Mouse (Mus musculus) kidney, postnatal 0 days (tissue): Measurements from ENCODE around the gene Naa10. TPM values are rescaled to one million over a fixed set of nuclear protein-coding genes. Genes with fewer than 3 reads are reported as not detected.

ENCODE experiments used
- ATAC-seq: fragments of 200-750 bp; cut with Nextera tagmentation; replicated peaks from 2 replicates; pipeline ENCODE4 v1.8.0; 2017; ENCODE audit warnings: low read depth, moderate number of reproducible peaks, moderate TSS enrichment, moderate library complexity; ENCODE audit not compliant: low FRiP score
- DNase-seq: peaks from one replicate; pipeline ENCODE4 v3.0.0-alpha.2; 2016; ENCODE audit warnings: low spot score
- H3K27ac ChIP-seq: fragments of 300-500 bp; sonication (generic); 2 replicates; pipeline ENCODE4 v1.5.1; 2014; ENCODE audit warnings: mild to moderate bottlenecking
- H3K27me3 ChIP-seq: fragments of 300-500 bp; sonication (generic); 2 replicates; pipeline ENCODE4 v1.6.1; 2014; ENCODE audit warnings: low read length, mixed read lengths; ENCODE audit not compliant: insufficient read depth
- H3K36me3 ChIP-seq: fragments of 300-500 bp; sonication (generic); 2 replicates; pipeline ENCODE4 v1.6.1; 2014; ENCODE audit warnings: low read length, mixed read lengths; ENCODE audit not compliant: insufficient read depth
- H3K4me1 ChIP-seq: fragments of 300-500 bp; sonication (generic); replicated peaks from 2 replicates; pipeline ENCODE4 v1.6.1; 2014; ENCODE audit warnings: antibody characterized with exemption, low read length, mixed read lengths; ENCODE audit not compliant: insufficient read depth
- H3K4me2 ChIP-seq: fragments of 300-500 bp; sonication (generic); 2 replicates; pipeline ENCODE4 v1.6.1; 2014; ENCODE audit warnings: mild to moderate bottlenecking, low read length, moderate library complexity, mixed read lengths
- H3K4me3 ChIP-seq: fragments of 300-500 bp; sonication (generic); replicated peaks from 2 replicates; pipeline ENCODE4 v1.5.1; 2014; ENCODE audit warnings: low read depth, low read length
- H3K9ac ChIP-seq: fragments of 300-500 bp; sonication (generic); 2 replicates; pipeline ENCODE4 v1.6.1; 2014; ENCODE audit warnings: low read depth, low read length
- H3K9me3 ChIP-seq: fragments of 300-500 bp; sonication (generic); replicated peaks from 2 replicates; pipeline ENCODE4 v1.6.1; 2016; ENCODE audit warnings: low read length, inconsistent platforms, mixed read lengths
- CTCF ChIP-seq: IDR thresholded peaks from 2 replicates; pipeline ENCODE4 v1.5.1; 2016; ENCODE audit warnings: antibody characterized with exemption, low read depth, mild to moderate bottlenecking, moderate library complexity
- WGBS: fragments of 180-500 bp; shearing (Covaris S2); extraction: QIAGEN DNeasy Blood & Tissue Kit; methylation state at CpG from one replicate; pipeline ENCODE4 v1.1.7; 2014; 5-methylcytosine and 5-hydroxymethylcytosine counted together
- polyA plus RNA-seq: library from polyadenylated mRNA; unstranded; fragments of >200 nt; fragmentation: Nextera tagmentation; extraction: Ambion mirVana; gene quantifications from 2 replicates; pipeline ENCODE4 v1.2.1, GENCODE M21; 2015

The Naa10 gene
- polyA plus RNA-seq, 1 experiment from 2014 or later: 119 TPM

DNA sequence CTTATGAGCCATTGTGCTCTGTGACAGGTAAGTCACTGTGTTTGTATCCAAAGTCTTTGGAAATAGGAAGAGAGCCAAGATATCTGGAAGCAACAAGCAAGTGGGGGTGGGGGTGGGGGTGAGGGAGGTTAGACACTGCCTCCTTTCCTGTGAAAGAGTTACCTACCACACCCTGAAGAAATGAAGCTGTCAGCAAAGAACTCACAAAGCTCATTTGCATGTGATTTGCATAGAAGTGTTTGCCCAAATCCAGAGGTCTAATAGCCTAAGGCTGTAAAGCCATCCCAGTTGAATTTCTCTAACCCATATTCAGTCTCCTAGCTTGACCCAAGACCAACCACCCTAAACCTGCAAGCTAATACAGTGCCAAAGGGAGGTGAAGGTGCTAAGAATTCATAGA lies 11.3 kb downstream of the Naa10 start:
- Histone ChIP-seq H3K27ac (no peak overlapping the region), H3K9ac (no peak overlapping the region), H3K27me3 (no peaks in the 10 kb centered on the region), H3K4me2 (no peak overlapping the region), H3K4me1 (no peaks in the 10 kb centered on the region), H3K9me3 (no peaks in the 10 kb centered on the region), H3K36me3 (no peaks in the 10 kb centered on the region), H3K4me3 (no peak overlapping the region)
- no peak for ATAC-seq
- no peak for DNase-seq
- no peak for TF ChIP-seq CTCF

- H3K9ac ChIP-seq: no peak overlapping the region
- no peak overlapping the region for H3K4me2 ChIP-seq
- H3K36me3 ChIP-seq: no peaks in the 10 kb centered on the region
- ATAC-seq (no peak), DNase-seq (no peak)
- no peak overlapping the region for H3K4me3 ChIP-seq
- 86% methylated on average over 1 of the region's 1 CpGs for WGBS
- no peaks in the 10 kb centered on the region for H3K27me3 ChIP-seq
- H3K27ac ChIP-seq: no peak overlapping the region
- no peak for TF ChIP-seq CTCF
- H3K4me1 ChIP-seq: no peaks in the 10 kb centered on the region
- no peaks in the 10 kb centered on the region for H3K9me3 ChIP-seq
Observed at GRCm38 (mm10) chrX:73910049-73910448, 11.7 kb downstream of the Naa10 start.

DNA sequence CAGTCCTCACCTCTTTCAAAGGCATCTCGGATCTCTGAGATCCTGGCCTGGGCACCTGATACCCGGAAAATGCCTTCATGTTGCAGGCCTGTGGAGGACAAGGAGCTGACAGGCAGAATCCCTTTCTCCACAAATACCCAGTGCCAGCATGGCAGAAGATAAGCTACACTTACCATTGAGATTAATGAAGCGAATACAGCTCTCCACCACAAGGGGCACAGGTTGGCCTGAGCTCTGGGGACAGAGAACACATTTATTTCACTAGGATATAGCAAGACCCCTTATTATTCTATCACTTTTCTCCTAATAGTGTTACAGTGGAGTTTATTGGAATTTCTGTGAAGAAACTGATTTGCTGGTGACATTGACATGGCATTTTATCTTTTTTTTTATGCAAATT lies 23.8 kb downstream of the Naa10 start:
- Histone ChIP-seq H3K27me3 (no peaks in the 10 kb centered on the region), H3K4me1 (no peaks in the 10 kb centered on the region), H3K9me3 (no peaks in the 10 kb centered on the region), H3K4me2 (no peak overlapping the region), H3K9ac (no peak overlapping the region), H3K36me3 (no peaks in the 10 kb centered on the region), H3K4me3 (no peak overlapping the region), H3K27ac (no peak overlapping the region)
- DNase-seq: peak; percentile 11
- no peak for ATAC-seq
- TF ChIP-seq CTCF: peak; percentile 46
- WGBS: 74% methylated on average over 3 of the region's 3 CpGs

GRCm38 (mm10) chrX:73895719-73896118 lies 26.0 kb downstream of the Naa10 start, which contains the start of gene L1cam:
TSS of gene L1cam (minus strand) at chrX:73896105.
- Histone ChIP-seq H3K27me3 (no peaks in the 10 kb centered on the region), H3K4me2 (no peak within 1 kb of the TSS), H3K9ac (no peak within 1 kb of the TSS), H3K9me3 (no peaks in the 10 kb centered on the region), H3K4me1 (no peaks in the 10 kb centered on the region), H3K36me3 (no peaks in the 10 kb centered on the region), H3K27ac (no peak within 1 kb of the TSS), H3K4me3 (no peak within 1 kb of the TSS)
- ATAC-seq (no peak), DNase-seq (peak; percentile 45)
- WGBS: 20% methylated on average over 2 of the region's 2 CpGs
- TF ChIP-seq CTCF: peak; percentile 64

DNA sequence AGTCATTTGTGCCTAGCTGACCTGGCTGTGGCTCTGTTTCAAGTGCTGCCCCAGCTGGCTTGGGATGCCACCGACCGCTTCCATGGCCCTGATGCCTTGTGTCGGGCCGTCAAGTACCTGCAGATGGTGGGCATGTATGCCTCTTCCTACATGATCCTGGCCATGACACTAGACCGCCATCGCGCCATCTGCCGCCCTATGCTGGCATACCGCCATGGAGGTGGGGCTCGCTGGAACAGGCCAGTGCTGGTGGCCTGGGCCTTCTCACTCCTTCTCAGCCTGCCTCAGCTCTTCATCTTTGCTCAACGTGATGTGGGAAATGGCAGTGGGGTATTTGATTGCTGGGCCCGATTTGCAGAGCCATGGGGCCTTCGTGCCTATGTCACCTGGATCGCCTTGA lies 28.9 kb downstream of the Naa10 start:
- no peak for TF ChIP-seq CTCF
- WGBS: 86% methylated on average over 14 of the region's 14 CpGs
- H3K9me3 ChIP-seq: no peaks in the 10 kb centered on the region
- H3K4me2 ChIP-seq: no peak overlapping the region
- DNase-seq (no peak), ATAC-seq (no peak)
- H3K4me1 ChIP-seq: no peaks in the 10 kb centered on the region
- no peak overlapping the region for H3K4me3 ChIP-seq
- H3K36me3 ChIP-seq: no peaks in the 10 kb centered on the region
- H3K9ac ChIP-seq: no peak overlapping the region
- no peaks in the 10 kb centered on the region for H3K27me3 ChIP-seq
- no peak overlapping the region for H3K27ac ChIP-seq

GRCm38 (mm10) chrX:73891551-73892152 lies 30.1 kb downstream of the Naa10 start, which contains the start of gene Avpr2:
TSS of gene Avpr2 (plus strand) at chrX:73892102.
- Histone ChIP-seq H3K4me1 (no peaks in the 10 kb centered on the region), H3K27ac (0 out of 2 replicates have a peak within 1 kb of the TSS, but pooled peaks have one; percentile 8), H3K36me3 (no peaks in the 10 kb centered on the region), H3K4me2 (no peak within 1 kb of the TSS), H3K9ac (no peak within 1 kb of the TSS), H3K27me3 (no peaks in the 10 kb centered on the region), H3K4me3 (no peak within 1 kb of the TSS), H3K9me3 (no peaks in the 10 kb centered on the region)
- DNase-seq (no peak), ATAC-seq (no peak; the same call in 1 of the 2 replicates)
- no peak for TF ChIP-seq CTCF
- WGBS: 77% methylated on average over 6 of the region's 6 CpGs

- no peaks in the 10 kb centered on the region for H3K36me3 ChIP-seq
- H3K9me3 ChIP-seq: no peaks in the 10 kb centered on the region
- DNase-seq: peak; percentile 59
- peak; percentile 90 for ATAC-seq
- 18% methylated on average over 6 of the region's 6 CpGs for whole genome bisulfite sequencing
- no peaks in the 10 kb centered on the region for H3K4me1 ChIP-seq
- no peak overlapping the region for H3K9ac ChIP-seq
- no peak overlapping the region; the same call in 1 of the 2 replicates for H3K4me2 ChIP-seq
- H3K4me3 ChIP-seq: no peak overlapping the region
- TF ChIP-seq CTCF: peak; percentile 36
- peak overlapping the region; percentile 84 for H3K27ac ChIP-seq
- no peaks in the 10 kb centered on the region for H3K27me3 ChIP-seq
Observed at GRCm38 (mm10) chrX:73881463-73881862, 40.3 kb downstream of the Naa10 start.
